Mouse (Mus musculus) embryonic facial prominence, embryonic 13.5 days (tissue): Measurements from ENCODE around the gene Pcdh17. TPM values are rescaled to one million over a fixed set of nuclear protein-coding genes. Genes with fewer than 3 reads are reported as not detected.

Experiments used
- ATAC-seq: fragments of 200-750 bp; cut with Nextera tagmentation; 2 replicates; pipeline ENCODE4 v1.8.0; 2017; ENCODE audit warnings: low read depth; ENCODE audit not compliant: insufficient number of reproducible peaks, insufficient read depth, low FRiP score, low TSS enrichment
- H3K27ac ChIP-seq: fragments of 300-500 bp; sonication (generic); 2 replicates; pipeline ENCODE4 v1.5.1; 2015; ENCODE audit warnings: moderate library complexity, mild to moderate bottlenecking, inconsistent platforms
- H3K27me3 ChIP-seq: fragments of 300-500 bp; sonication (generic); 2 replicates; pipeline ENCODE4 v1.6.1; 2015; ENCODE audit warnings: mild to moderate bottlenecking, inconsistent platforms
- H3K36me3 ChIP-seq: fragments of 300-500 bp; sonication (generic); 2 replicates; pipeline ENCODE4 v1.6.1; 2015; ENCODE audit warnings: mild to moderate bottlenecking, inconsistent platforms
- H3K4me1 ChIP-seq: fragments of 300-500 bp; sonication (generic); 2 replicates; pipeline ENCODE4 v1.6.1; 2015; ENCODE audit warnings: inconsistent platforms
- H3K4me2 ChIP-seq: fragments of 300-500 bp; sonication (generic); 2 replicates; pipeline ENCODE4 v1.6.1; 2015; ENCODE audit warnings: moderate library complexity, mild to moderate bottlenecking, inconsistent platforms
- H3K4me3 ChIP-seq: fragments of 300-500 bp; sonication (generic); 2 replicates; pipeline ENCODE4 v1.5.1; 2015; ENCODE audit warnings: mild to moderate bottlenecking, inconsistent platforms
- H3K9ac ChIP-seq: fragments of 300-500 bp; sonication (generic); 2 replicates; pipeline ENCODE4 v1.6.1; 2015; ENCODE audit warnings: mild to moderate bottlenecking, inconsistent platforms
- H3K9me3 ChIP-seq: fragments of 300-500 bp; sonication (generic); 2 replicates; pipeline ENCODE4 v1.6.1; 2016; ENCODE audit warnings: inconsistent platforms
- WGBS: fragments of 180-500 bp; shearing (Covaris S2); methylation state at CpG from one replicate; pipeline ENCODE4 v1.1.7; 2015; ENCODE audit warnings: mixed read lengths; 5-methylcytosine and 5-hydroxymethylcytosine counted together
- polyA plus RNA-seq: library from polyadenylated mRNA; unstranded; fragments of >200 nt; fragmentation: Nextera tagmentation; extraction: Ambion mirVana; gene quantifications from 2 replicates; pipeline ENCODE4 v1.2.1, GENCODE M21; 2015

Gene Pcdh17
- polyA plus RNA-seq, 1 experiment from 2014 or later: 7.4 TPM

GRCm38 (mm10) chr14:84445503-84446410 is 2.4 kb downstream of the Pcdh17 start:
- peak overlapping the region; percentile 48 for H3K27ac ChIP-seq

DNA sequence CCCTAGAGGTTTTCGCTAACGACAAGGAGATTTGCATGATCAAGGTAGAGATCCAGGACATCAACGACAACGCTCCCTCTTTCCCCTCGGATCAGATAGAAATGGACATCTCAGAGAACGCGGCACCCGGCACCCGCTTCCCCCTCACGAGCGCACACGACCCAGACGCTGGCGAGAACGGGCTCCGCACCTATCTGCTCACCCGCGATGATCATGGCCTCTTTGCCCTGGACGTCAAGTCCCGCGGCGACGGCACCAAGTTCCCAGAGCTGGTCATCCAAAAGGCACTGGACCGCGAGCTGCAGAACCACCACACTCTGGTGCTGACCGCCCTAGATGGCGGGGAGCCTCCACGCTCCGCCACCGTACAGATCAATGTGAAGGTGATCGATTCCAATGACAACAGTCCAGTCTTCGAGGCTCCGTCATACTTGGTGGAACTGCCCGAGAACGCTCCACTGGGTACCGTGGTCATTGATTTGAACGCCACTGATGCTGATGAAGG is 3.1 kb downstream of the Pcdh17 start:
- no peak overlapping the region for H3K27ac ChIP-seq
- 6% methylated on average over 37 of the region's 37 CpGs for WGBS
- H3K9me3 ChIP-seq: no peaks in the 10 kb centered on the region
- peaks cover 30% of the 10 kb centered on the region for H3K4me1 ChIP-seq
- peak overlapping the region; percentile 72 for H3K9ac ChIP-seq
- no peak for ATAC-seq
- peak overlapping the region; percentile 61 for H3K4me3 ChIP-seq
- peaks cover 35% of the 10 kb centered on the region for H3K27me3 ChIP-seq
- peak overlapping the region; percentile 91 for H3K4me2 ChIP-seq
- H3K36me3 ChIP-seq: no peaks in the 10 kb centered on the region

More at GRCm38 (mm10) chr14:84445503-84446410, 2.4 kb downstream of the Pcdh17 start:
- Histone ChIP-seq H3K27me3 (peaks cover 35% of the 10 kb centered on the region), H3K36me3 (no peaks in the 10 kb centered on the region), H3K4me2 (peak overlapping the region; percentile 91), H3K4me3 (peak overlapping the region; percentile 61), H3K9ac (peak overlapping the region; percentile 72), H3K9me3 (no peaks in the 10 kb centered on the region), H3K4me1 (peaks cover 30% of the 10 kb centered on the region)
- no peak for ATAC-seq
- WGBS: under 1% methylated on average over 59 of the region's 59 CpGs

GRCm38 (mm10) chr14:84446941-84447641 is 3.7 kb downstream of the Pcdh17 start:
- H3K36me3 ChIP-seq: no peaks in the 10 kb centered on the region
- 6% methylated on average over 45 of the region's 45 CpGs for WGBS
- peaks cover 35% of the 10 kb centered on the region for H3K27me3 ChIP-seq
- no peaks in the 10 kb centered on the region for H3K9me3 ChIP-seq
- ATAC-seq: no peak; the same call in 1 of the 2 replicates
- H3K9ac ChIP-seq: peak overlapping the region; percentile 72
- peak overlapping the region; percentile 61 for H3K4me3 ChIP-seq
- H3K27ac ChIP-seq: no peak overlapping the region
- H3K4me1 ChIP-seq: peaks cover 30% of the 10 kb centered on the region
- peak overlapping the region; percentile 91 for H3K4me2 ChIP-seq

- Histone ChIP-seq H3K9ac (peak overlapping the region; percentile 58), H3K4me3 (peak overlapping the region; percentile 61), H3K27me3 (peaks cover 35% of the 10 kb centered on the region), H3K36me3 (no peaks in the 10 kb centered on the region), H3K9me3 (no peaks in the 10 kb centered on the region), H3K4me2 (peak overlapping the region; percentile 91), H3K4me1 (peaks cover 30% of the 10 kb centered on the region), H3K27ac (no peak overlapping the region)
- no peak for ATAC-seq
- WGBS: 4% methylated on average over 45 of the region's 45 CpGs
These were observed 4.5 kb downstream of the Pcdh17 start for GRCm38 (mm10) chr14:84447661-84448380.

DNA sequence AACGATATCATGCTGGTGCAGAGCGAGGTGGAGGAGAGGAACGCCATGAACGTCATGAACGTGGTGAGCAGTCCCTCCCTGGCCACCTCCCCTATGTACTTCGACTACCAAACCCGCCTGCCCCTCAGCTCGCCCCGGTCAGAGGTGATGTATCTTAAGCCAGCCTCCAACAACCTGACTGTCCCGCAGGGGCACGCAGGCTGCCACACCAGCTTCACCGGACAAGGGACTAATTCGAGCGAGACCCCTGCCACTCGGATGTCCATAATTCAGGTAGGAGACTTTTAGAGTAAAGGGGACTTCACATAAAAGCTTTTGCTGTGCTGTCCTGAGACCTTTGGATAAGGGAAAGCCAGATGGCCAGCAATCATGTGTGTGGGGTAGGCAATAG is 5.0 kb downstream of the Pcdh17 start:
- Histone ChIP-seq H3K9ac (peak overlapping the region; percentile 58), H3K36me3 (no peaks in the 10 kb centered on the region), H3K4me3 (peak overlapping the region; percentile 61), H3K4me2 (peak overlapping the region; percentile 91), H3K27ac (no peak overlapping the region), H3K4me1 (peaks cover 30% of the 10 kb centered on the region), H3K27me3 (peaks cover 35% of the 10 kb centered on the region), H3K9me3 (no peaks in the 10 kb centered on the region)
- WGBS: 1% methylated on average over 15 of the region's 15 CpGs
- no peak for ATAC-seq

- 59% methylated on average over 4 of the region's 4 CpGs for WGBS
- Histone ChIP-seq H3K9ac (no peak overlapping the region), H3K4me3 (no peak overlapping the region), H3K27me3 (peaks cover 4% of the 10 kb centered on the region; the same call in 1 of the 2 replicates), H3K27ac (no peak overlapping the region), H3K36me3 (no peaks in the 10 kb centered on the region), H3K9me3 (no peaks in the 10 kb centered on the region), H3K4me2 (no peak overlapping the region), H3K4me1 (no peaks in the 10 kb centered on the region)
- no peak for ATAC-seq
These were observed 10.9 kb downstream of the Pcdh17 start for GRCm38 (mm10) chr14:84454074-84454845.

- H3K27me3 ChIP-seq: no peaks in the 10 kb centered on the region
- no peak overlapping the region for H3K9ac ChIP-seq
- ATAC-seq: no peak
- no peaks in the 10 kb centered on the region for H3K36me3 ChIP-seq
- no peak overlapping the region for H3K27ac ChIP-seq
- H3K9me3 ChIP-seq: no peaks in the 10 kb centered on the region
- H3K4me2 ChIP-seq: no peak overlapping the region
- H3K4me3 ChIP-seq: no peak overlapping the region
- WGBS: 70% methylated on average over 1 of the region's 1 CpGs
- no peaks in the 10 kb centered on the region for H3K4me1 ChIP-seq
These were observed 32.1 kb downstream of the Pcdh17 start for GRCm38 (mm10) chr14:84475491-84475890.

DNA sequence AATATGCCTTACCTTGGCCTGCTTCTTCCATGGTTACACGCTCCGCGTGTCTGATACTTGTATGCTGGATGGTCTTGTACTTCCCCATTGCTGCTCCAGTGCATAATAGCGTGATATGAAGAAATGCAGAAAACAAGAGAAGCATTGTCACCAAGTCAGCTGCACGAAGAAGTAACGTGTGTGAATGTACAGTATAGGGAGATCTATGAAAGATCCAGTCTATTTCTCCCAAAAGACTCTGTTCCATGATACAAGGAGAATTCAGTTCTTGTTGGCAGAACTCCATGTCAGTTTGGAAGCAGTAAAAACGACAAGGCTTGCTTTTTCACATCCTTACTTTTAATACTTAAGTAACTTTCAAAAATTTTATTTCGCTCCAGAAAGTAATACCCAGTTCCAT is 33.0 kb downstream of the Pcdh17 start:
- Histone ChIP-seq H3K4me2 (no peak overlapping the region), H3K9ac (no peak overlapping the region), H3K4me1 (no peaks in the 10 kb centered on the region), H3K27ac (no peak overlapping the region), H3K36me3 (no peaks in the 10 kb centered on the region), H3K27me3 (no peaks in the 10 kb centered on the region), H3K9me3 (no peaks in the 10 kb centered on the region), H3K4me3 (no peak overlapping the region)
- 84% methylated on average over 8 of the region's 8 CpGs for WGBS
- no peak for ATAC-seq

DNA sequence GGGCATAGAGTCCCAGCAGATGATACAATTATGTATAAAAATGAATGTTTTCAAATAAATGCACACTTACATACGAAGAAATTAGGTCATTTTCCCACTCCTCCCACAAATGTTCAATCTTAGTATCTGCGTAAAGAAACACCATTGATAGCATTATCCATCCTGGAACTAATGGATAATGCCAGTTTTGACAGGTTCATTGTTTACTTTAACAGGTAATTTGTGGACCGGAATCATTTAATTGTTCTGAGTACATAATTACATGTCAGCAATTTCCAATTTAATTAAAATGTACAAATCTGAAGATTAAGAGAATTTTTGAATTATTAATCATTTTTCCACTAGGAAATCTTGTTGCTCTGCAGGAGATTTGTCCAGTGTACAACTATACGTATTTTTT is 33.5 kb downstream of the Pcdh17 start:
- ATAC-seq: no peak
- H3K4me3 ChIP-seq: no peak overlapping the region
- no peaks in the 10 kb centered on the region for H3K27me3 ChIP-seq
- no peak overlapping the region for H3K4me2 ChIP-seq
- H3K9ac ChIP-seq: no peak overlapping the region
- no peaks in the 10 kb centered on the region for H3K36me3 ChIP-seq
- H3K27ac ChIP-seq: no peak overlapping the region
- WGBS: 72% methylated on average over 4 of the region's 4 CpGs
- no peaks in the 10 kb centered on the region for H3K9me3 ChIP-seq
- H3K4me1 ChIP-seq: no peaks in the 10 kb centered on the region

DNA sequence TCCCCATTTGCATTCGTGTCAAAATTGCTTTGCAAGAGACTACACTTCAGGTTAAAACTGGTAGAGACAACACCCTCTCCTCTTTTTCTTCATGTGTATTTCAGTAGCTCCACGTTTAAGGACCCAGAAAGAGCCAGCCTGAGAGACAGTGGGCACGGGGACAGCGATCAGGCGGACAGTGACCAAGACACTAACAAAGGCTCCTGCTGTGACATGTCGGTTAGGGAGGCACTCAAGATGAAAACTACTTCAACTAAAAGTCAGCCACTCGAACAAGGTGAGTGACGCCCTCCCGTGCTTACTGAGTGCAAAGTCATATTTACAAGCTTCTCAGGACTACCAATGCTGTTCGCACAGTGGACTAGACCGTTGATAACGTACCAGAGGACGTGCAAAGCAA is 34.0 kb downstream of the Pcdh17 start:
- Histone ChIP-seq H3K4me3 (no peak overlapping the region), H3K27me3 (no peaks in the 10 kb centered on the region), H3K36me3 (no peaks in the 10 kb centered on the region), H3K9ac (no peak overlapping the region), H3K4me1 (no peaks in the 10 kb centered on the region), H3K27ac (no peak overlapping the region), H3K4me2 (no peak overlapping the region), H3K9me3 (no peaks in the 10 kb centered on the region)
- no peak for ATAC-seq
- 55% methylated on average over 13 of the region's 13 CpGs for WGBS

DNA sequence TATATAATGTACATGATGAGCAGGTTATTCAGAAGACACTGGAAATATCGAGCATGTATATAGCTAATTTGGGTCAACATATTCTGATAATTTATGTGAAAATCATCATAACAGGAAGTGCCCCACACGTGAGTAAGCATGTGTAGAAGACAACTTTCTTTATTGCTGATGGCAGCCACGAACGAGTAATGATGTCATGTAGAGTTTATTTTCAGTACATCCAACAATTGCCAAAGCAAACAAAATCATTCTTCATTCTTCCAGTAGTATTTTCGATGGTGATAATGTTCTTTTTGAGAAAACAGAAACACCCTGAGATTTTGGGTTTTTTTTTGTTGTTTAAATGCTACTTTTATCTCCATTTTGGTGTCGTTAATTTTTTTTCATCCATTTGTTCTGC is 37.2 kb downstream of the Pcdh17 start:
- no peak for ATAC-seq
- Histone ChIP-seq H3K9me3 (no peaks in the 10 kb centered on the region), H3K27me3 (no peaks in the 10 kb centered on the region), H3K36me3 (no peaks in the 10 kb centered on the region), H3K4me3 (no peak overlapping the region), H3K27ac (no peak overlapping the region), H3K4me2 (no peak overlapping the region), H3K4me1 (no peaks in the 10 kb centered on the region), H3K9ac (no peak overlapping the region)
- WGBS: 77% methylated on average over 6 of the region's 6 CpGs
